Mouse (Mus musculus) megakaryocyte, embryonic 14.5 days (primary cell): ENCODE measurements around the gene Gm11992.

Experiments
- FLI1 ChIP-seq: IDR thresholded peaks from 2 replicates; pipeline ENCODE4 v1.6.1; 2012; ENCODE audit warnings: low read length, inconsistent platforms, mixed read lengths
- GATA1 ChIP-seq: IDR thresholded peaks from 3 replicates; pipeline ENCODE4 v1.6.1; 2012; ENCODE audit warnings: mixed read lengths, low read length, inconsistent platforms, borderline replicate concordance

GRCm38 (mm10) chr11:9060029-9060428 is 11.6 kb downstream of the Gm11992 start:
- TF ChIP-seq GATA1: no peak
- TF ChIP-seq FLI1: no peak
